Mouse (Mus musculus): ENCODE data around the gene Ppp1r11. TPM values are rescaled to one million over a fixed set of nuclear protein-coding genes. Genes with fewer than 3 reads are reported as not detected.
"Not testable (repeated sequence)": the region's sequence is repeated elsewhere in the genome, so short reads cannot be mapped to it uniquely, and the experiment has no call there.

Gene Ppp1r11
- polyA plus RNA-seq (2015; fragmentation: Nextera tagmentation; extraction: Ambion mirVana): 115 and 127 TPM in 2 replicates

GRCm38 (mm10) chr17:36950981-36951947 is at the start of gene Ppp1r11:
TSS of gene Ppp1r11 (minus strand) at chr17:36951741.
- H3K9me3 ChIP-seq (replicated peaks): no peaks in the 10 kb centered on the region
- peak; percentile 97 for ATAC-seq (replicated peaks; ENCODE audit: low FRiP score)
- 4% methylated on average over 36 of the region's 36 CpGs for WGBS

GRCm38 (mm10) chr17:37000863-37001262 is 49.3 kb upstream of the Ppp1r11 start, which contains the start of gene Zfp57:
TSS of gene Zfp57 (plus strand) at chr17:37001163.
- Histone ChIP-seq H3K27ac (no peak within 1 kb of the TSS), H3K4me2 (peak within 1 kb of the TSS; percentile 80), H3K4me3 (replicated peaks) (peak within 1 kb of the TSS; percentile 60), H3K27me3 (no peaks in the 10 kb centered on the region), H3K36me3 (peaks cover 12% of the 10 kb centered on the region), H3K4me1 (peaks cover 11% of the 10 kb centered on the region; the same call in 1 of the 2 replicates), H3K9ac (no peak within 1 kb of the TSS), H3K9me3 (replicated peaks) (no peaks in the 10 kb centered on the region)
- WGBS: 89% methylated on average over 7 of the region's 7 CpGs
- ATAC-seq (replicated peaks; ENCODE audit: low FRiP score): no peak

More at GRCm38 (mm10) chr17:36950981-36951947, at the start of gene Ppp1r11:
- H3K27ac ChIP-seq: peak within 1 kb of the TSS; percentile 81
- peaks cover 29% of the 10 kb centered on the region for H3K4me1 ChIP-seq
- H3K27me3 ChIP-seq: peaks cover 8% of the 10 kb centered on the region
- H3K4me2 ChIP-seq: peak within 1 kb of the TSS; percentile 72
- H3K9ac ChIP-seq: peak within 1 kb of the TSS; percentile 76
- H3K36me3 ChIP-seq: peaks cover 31% of the 10 kb centered on the region
- H3K4me3 ChIP-seq (replicated peaks): peak within 1 kb of the TSS; percentile 79

- Histone ChIP-seq H3K9me3 (replicated peaks) (no peaks in the 10 kb centered on the region), H3K4me2 (no peak overlapping the region), H3K27me3 (no peaks in the 10 kb centered on the region), H3K36me3 (no peaks in the 10 kb centered on the region), H3K4me3 (replicated peaks) (no peak overlapping the region), H3K27ac (no peak overlapping the region), H3K9ac (no peak overlapping the region), H3K4me1 (peaks cover 9% of the 10 kb centered on the region; the same call in 1 of the 2 replicates)
- ATAC-seq (replicated peaks; ENCODE audit: low FRiP score): no peak
- WGBS: 76% methylated on average over 2 of the region's 2 CpGs
Observed at GRCm38 (mm10) chr17:36998477-36998876, 46.9 kb upstream of the Ppp1r11 start.

DNA sequence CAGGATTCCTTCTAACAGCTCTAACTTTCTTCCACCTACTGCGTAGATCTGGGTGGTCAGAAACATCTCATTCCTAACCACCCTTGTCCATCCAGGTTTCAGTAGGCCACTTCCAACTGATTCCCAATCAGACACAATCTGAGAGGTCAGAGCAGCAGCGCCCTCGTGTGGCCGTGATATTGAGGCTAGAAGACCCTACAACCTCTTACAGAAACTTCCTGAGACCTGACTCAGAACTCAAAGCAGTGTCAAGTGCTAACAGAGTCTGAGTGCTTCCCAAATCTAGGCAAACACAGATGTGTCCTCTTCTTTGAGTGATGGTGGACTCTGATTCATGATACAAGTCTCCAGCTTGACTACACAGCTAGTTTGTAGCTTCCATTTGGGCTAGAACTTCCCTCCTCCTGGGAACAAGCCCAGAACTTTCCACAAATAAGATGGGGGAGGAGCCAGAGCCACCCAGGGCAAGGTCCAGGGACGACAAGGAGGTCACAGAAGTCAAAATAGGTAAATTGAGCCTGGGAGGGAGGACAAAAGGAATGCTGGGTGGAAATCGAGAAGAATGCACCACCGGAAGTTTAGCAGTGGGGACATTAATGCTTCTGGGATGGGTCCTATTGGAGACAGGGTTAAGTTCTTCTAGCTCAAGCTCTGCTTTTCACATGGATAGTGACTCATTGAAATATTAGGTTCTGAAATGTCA is 45.6 kb upstream of the Ppp1r11 start:
- ATAC-seq (replicated peaks; ENCODE audit: low FRiP score): peak; percentile 43; the same call in 1 of the 2 replicates
- WGBS: 20% methylated on average over 7 of the region's 7 CpGs
- H3K4me1 ChIP-seq: 0 out of 2 replicates have a peak, but pooled peaks cover 2% of the 10 kb centered on the region
- H3K4me2 ChIP-seq: no peak overlapping the region
- H3K27me3 ChIP-seq: no peaks in the 10 kb centered on the region
- no peaks in the 10 kb centered on the region for H3K9me3 ChIP-seq (replicated peaks)
- no peak overlapping the region for H3K9ac ChIP-seq
- H3K4me3 ChIP-seq (replicated peaks): no peak overlapping the region
- no peaks in the 10 kb centered on the region for H3K36me3 ChIP-seq
- no peak overlapping the region for H3K27ac ChIP-seq

DNA sequence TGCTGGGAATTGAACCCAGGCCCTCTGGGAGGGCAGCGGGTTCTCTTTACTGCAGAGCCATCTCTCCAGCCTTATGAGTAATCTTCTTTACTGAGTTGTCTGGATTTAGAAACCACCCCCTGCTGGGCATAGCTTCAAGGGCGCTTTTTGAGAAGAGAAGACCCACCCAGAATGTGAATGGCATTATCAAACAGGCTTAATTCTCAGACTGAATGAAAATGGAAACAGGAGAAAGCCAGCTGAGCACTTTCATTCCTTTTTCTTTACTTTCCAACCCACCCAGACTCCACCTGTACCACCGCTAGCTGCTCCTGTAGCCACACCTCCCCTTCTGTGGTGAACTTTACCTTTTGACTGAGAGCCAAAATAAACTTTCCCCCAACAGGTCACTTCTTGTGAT is 43.9 kb upstream of the Ppp1r11 start:
- H3K4me1 ChIP-seq: no peaks in the 10 kb centered on the region
- H3K27ac ChIP-seq: no peak overlapping the region
- 70% methylated on average over 3 of the region's 3 CpGs for WGBS
- H3K9me3 ChIP-seq (replicated peaks): no peaks in the 10 kb centered on the region
- no peak overlapping the region for H3K4me3 ChIP-seq (replicated peaks)
- ATAC-seq (replicated peaks; ENCODE audit: low FRiP score): no peak
- H3K27me3 ChIP-seq: no peaks in the 10 kb centered on the region; the same call in 1 of the 2 replicates
- H3K9ac ChIP-seq: no peak overlapping the region
- H3K4me2 ChIP-seq: no peak overlapping the region
- no peaks in the 10 kb centered on the region for H3K36me3 ChIP-seq

- Histone ChIP-seq H3K9ac (no peak overlapping the region), H3K4me2 (no peak overlapping the region), H3K27ac (no peak overlapping the region), H3K4me3 (replicated peaks) (no peak overlapping the region), H3K4me1 (no peaks in the 10 kb centered on the region), H3K36me3 (no peaks in the 10 kb centered on the region), H3K27me3 (peaks cover 2% of the 10 kb centered on the region), H3K9me3 (replicated peaks) (no peaks in the 10 kb centered on the region)
- WGBS: 73% methylated on average over 2 of the region's 2 CpGs
- ATAC-seq (replicated peaks; ENCODE audit: low FRiP score): no peak
Observed at GRCm38 (mm10) chr17:36994528-36994927, 43.0 kb upstream of the Ppp1r11 start.

GRCm38 (mm10) chr17:36993770-36994325 is 42.3 kb upstream of the Ppp1r11 start:
- Histone ChIP-seq H3K4me1 (no peaks in the 10 kb centered on the region), H3K27ac (no peak overlapping the region), H3K27me3 (peaks cover 9% of the 10 kb centered on the region), H3K36me3 (no peaks in the 10 kb centered on the region), H3K4me2 (no peak overlapping the region), H3K9ac (no peak overlapping the region), H3K9me3 (replicated peaks) (no peaks in the 10 kb centered on the region), H3K4me3 (replicated peaks) (no peak overlapping the region)
- no peak for ATAC-seq (replicated peaks; ENCODE audit: low FRiP score)
- WGBS: 90% methylated on average over 4 of the region's 4 CpGs

DNA sequence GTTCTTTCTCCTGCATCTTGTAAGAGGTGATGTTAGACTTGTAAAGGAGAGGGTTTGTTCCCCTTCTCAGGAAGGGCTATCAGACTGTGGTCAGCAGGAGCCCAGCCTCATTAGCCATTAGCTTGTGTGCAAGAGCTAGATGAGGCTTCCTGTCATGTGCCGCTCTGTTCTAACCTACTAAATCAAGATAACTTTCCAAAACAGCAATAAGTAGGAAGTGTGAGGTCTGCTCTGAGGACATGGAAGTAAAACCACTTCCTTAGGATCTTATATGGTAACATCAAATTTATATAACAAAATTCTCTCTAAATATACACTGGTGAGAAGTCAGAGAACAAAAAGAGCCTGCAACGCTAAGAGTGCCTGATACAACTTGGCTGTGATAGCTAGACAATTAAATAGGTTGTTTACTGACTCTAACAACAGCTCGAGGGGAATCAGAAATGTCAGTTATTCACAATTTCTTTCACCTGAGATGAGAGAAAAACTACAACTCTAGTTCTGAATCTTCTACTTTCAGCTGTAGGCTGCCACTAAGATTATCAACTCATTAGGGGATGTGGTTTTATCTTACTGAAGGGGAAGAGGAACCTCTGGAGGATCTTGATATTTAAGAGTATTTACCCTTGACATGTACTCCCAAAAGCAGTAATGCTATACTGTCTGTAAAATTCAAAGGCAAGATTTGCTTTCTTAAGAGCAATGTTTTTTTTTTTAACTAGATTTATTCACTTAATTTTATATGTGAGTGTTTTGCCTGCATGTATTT is 41.0 kb upstream of the Ppp1r11 start:
- Histone ChIP-seq H3K27ac (no peak overlapping the region), H3K9me3 (replicated peaks) (no peaks in the 10 kb centered on the region), H3K36me3 (no peaks in the 10 kb centered on the region), H3K4me2 (no peak overlapping the region), H3K4me3 (replicated peaks) (no peak overlapping the region), H3K9ac (no peak overlapping the region), H3K4me1 (peaks cover 4% of the 10 kb centered on the region; the same call in 1 of the 2 replicates), H3K27me3 (peaks cover 22% of the 10 kb centered on the region)
- 60% methylated on average over 3 of the region's 3 CpGs for WGBS
- no peak for ATAC-seq (replicated peaks; ENCODE audit: low FRiP score)

- ATAC-seq (replicated peaks; ENCODE audit: low FRiP score); H3K9ac ChIP-seq; H3K4me3 ChIP-seq (replicated peaks); H3K4me1 ChIP-seq; H3K4me2 ChIP-seq; H3K36me3 ChIP-seq; H3K9me3 ChIP-seq (replicated peaks); H3K27ac ChIP-seq: not testable (repeated sequence)
- H3K27me3 ChIP-seq: peaks cover 27% of the 10 kb centered on the region
- WGBS: 92% methylated on average over 6 of the region's 6 CpGs
Observed at GRCm38 (mm10) chr17:36990630-36991029, 39.1 kb upstream of the Ppp1r11 start.

- H3K4me3 ChIP-seq (replicated peaks): peak within 1 kb of the TSS; percentile 21
- no peaks in the 10 kb centered on the region for H3K9me3 ChIP-seq (replicated peaks)
- no peak within 1 kb of the TSS for H3K27ac ChIP-seq
- peaks cover 4% of the 10 kb centered on the region; the same call in 1 of the 2 replicates for H3K4me1 ChIP-seq
- ATAC-seq (replicated peaks; ENCODE audit: low FRiP score): no peak
- H3K4me2 ChIP-seq: peak within 1 kb of the TSS; percentile 44
- 21% methylated on average over 5 of the region's 5 CpGs for WGBS
- no peak within 1 kb of the TSS for H3K9ac ChIP-seq
- no peaks in the 10 kb centered on the region for H3K36me3 ChIP-seq
- peaks cover 27% of the 10 kb centered on the region for H3K27me3 ChIP-seq
Observed at GRCm38 (mm10) chr17:36989437-36989836, 37.9 kb upstream of the Ppp1r11 start, which contains the start of gene H2-M5. TSS of gene H2-M5 (minus strand) at chr17:36989537.

GRCm38 (mm10) chr17:36988475-36988874 is 36.9 kb upstream of the Ppp1r11 start:
- H3K4me3 ChIP-seq (replicated peaks): peak overlapping the region; percentile 21
- 6% methylated on average over 24 of the region's 24 CpGs for WGBS

More at GRCm38 (mm10) chr17:36988475-36988874, 36.9 kb upstream of the Ppp1r11 start:
- ATAC-seq (replicated peaks; ENCODE audit: low FRiP score): 0 out of 2 replicates have a peak, but pooled peaks have one; percentile 33
- no peaks in the 10 kb centered on the region for H3K9me3 ChIP-seq (replicated peaks)
- no peak overlapping the region for H3K27ac ChIP-seq
- H3K4me1 ChIP-seq: peaks cover 4% of the 10 kb centered on the region; the same call in 1 of the 2 replicates
- peak overlapping the region; percentile 44 for H3K4me2 ChIP-seq
- peaks cover 27% of the 10 kb centered on the region for H3K27me3 ChIP-seq
- no peaks in the 10 kb centered on the region for H3K36me3 ChIP-seq
- H3K9ac ChIP-seq: no peak overlapping the region

Data from kidney, embryonic 15.5 days (tissue).